Mouse (Mus musculus) intestine, embryonic 14.5 days (tissue): ENCODE measurements around the gene Slc44a2. TPM values are rescaled to one million over a fixed set of nuclear protein-coding genes. Genes with fewer than 3 reads are reported as not detected.
"Not testable (repeated sequence)": the region's sequence is repeated elsewhere in the genome, so short reads cannot be mapped to it uniquely, and the experiment has no call there.

Source experiments
- ATAC-seq: fragments of 200-750 bp; cut with Nextera tagmentation; replicated peaks from 2 replicates; pipeline ENCODE4 v1.8.0; 2017; ENCODE audit warnings: low read depth, moderate number of reproducible peaks, moderate TSS enrichment, moderate library complexity; ENCODE audit not compliant: low FRiP score, low TSS enrichment
- DNase-seq: peaks from one replicate; pipeline ENCODE4 v3.0.0-alpha.2; 2018; ENCODE audit warnings: low spot score
- H3K27ac ChIP-seq: fragments of 300-500 bp; sonication (generic); 2 replicates; pipeline ENCODE4 v1.5.1; 2014; ENCODE audit warnings: low read depth, mild to moderate bottlenecking, control low read depth
- H3K27me3 ChIP-seq: fragments of 300-500 bp; sonication (generic); replicated peaks from 2 replicates; pipeline ENCODE4 v1.6.1; 2014; ENCODE audit warnings: low read length, control low read depth; ENCODE audit not compliant: control insufficient read depth, insufficient read depth
- H3K36me3 ChIP-seq: fragments of 300-500 bp; sonication (generic); 2 replicates; pipeline ENCODE4 v1.6.1; 2014; ENCODE audit warnings: low read length, control low read depth; ENCODE audit not compliant: control insufficient read depth, insufficient read depth
- H3K4me1 ChIP-seq: fragments of 300-500 bp; sonication (generic); replicated peaks from 2 replicates; pipeline ENCODE4 v1.6.1; 2014; ENCODE audit warnings: low read length, control low read depth, mixed read lengths; ENCODE audit not compliant: control insufficient read depth, insufficient read depth
- H3K4me2 ChIP-seq: fragments of 300-500 bp; sonication (generic); 2 replicates; pipeline ENCODE4 v1.6.1; 2014; ENCODE audit warnings: low read length
- H3K4me3 ChIP-seq: fragments of 300-500 bp; sonication (generic); 2 replicates; pipeline ENCODE4 v1.5.1; 2014; ENCODE audit warnings: low read depth, low read length, control low read depth, mixed read lengths
- H3K9ac ChIP-seq: fragments of 300-500 bp; sonication (generic); 2 replicates; pipeline ENCODE4 v1.6.1; 2014; ENCODE audit warnings: mild to moderate bottlenecking, low read length
- H3K9me3 ChIP-seq: fragments of 300-500 bp; sonication (generic); 2 replicates; pipeline ENCODE4 v1.6.1; 2016; ENCODE audit warnings: low read length, control low read depth; ENCODE audit not compliant: control insufficient read depth
- WGBS: fragments of 180-500 bp; shearing (Covaris S2); extraction: QIAGEN DNeasy Blood & Tissue Kit; methylation state at CpG from one replicate; pipeline ENCODE4 v1.1.7; 2014; 5-methylcytosine and 5-hydroxymethylcytosine counted together
- polyA plus RNA-seq: library from polyadenylated mRNA; unstranded; fragments of >200 nt; fragmentation: Nextera tagmentation; extraction: Ambion mirVana; gene quantifications from 2 replicates; pipeline ENCODE4 v1.2.1, GENCODE M21; 2014

The Slc44a2 gene
- polyA plus RNA-seq, 1 experiment from 2014 or later: 70.1 TPM

- Histone ChIP-seq H3K4me3 (peak within 1 kb of the TSS; percentile 84), H3K27ac (peak within 1 kb of the TSS; percentile 85), H3K4me2 (peak within 1 kb of the TSS; percentile 72), H3K9ac (peak within 1 kb of the TSS; percentile 61), H3K36me3 (no peaks in the 10 kb centered on the region), H3K9me3 (no peaks in the 10 kb centered on the region), H3K4me1 (peaks cover 22% of the 10 kb centered on the region), H3K27me3 (no peaks in the 10 kb centered on the region)
- DNase-seq: peak; percentile 99
- peak; percentile 96 for ATAC-seq
- WGBS: under 1% methylated on average over 51 of the region's 51 CpGs
Measured at GRCm38 (mm10) chr9:21291022-21291787, 29.3 kb upstream of the Slc44a2 start, which contains the start of gene Cdkn2d. Gene Cdkn2d (minus strand): TSS chr9:21291407.

DNA sequence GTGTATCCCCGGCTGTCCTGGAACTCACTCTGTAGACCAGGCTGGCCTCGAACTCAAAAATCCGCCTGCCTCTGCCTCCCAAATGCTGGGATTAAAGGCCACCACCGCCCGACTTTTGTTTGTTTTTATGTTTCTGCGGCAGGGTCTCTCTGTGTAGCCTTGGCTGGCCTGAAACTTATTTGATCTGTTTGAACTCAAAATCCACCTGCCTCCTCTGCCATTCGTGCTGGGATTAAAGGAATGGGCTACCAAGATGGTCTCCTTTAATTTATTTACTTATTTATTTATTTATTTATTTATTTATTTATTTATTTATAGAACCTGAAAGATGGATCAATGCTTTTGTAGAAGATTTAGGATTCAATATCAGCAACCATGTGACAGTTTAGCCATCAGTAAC, 28.6 kb upstream of the Slc44a2 start:
- peak; percentile 59 for DNase-seq
- peak overlapping the region; percentile 72 for H3K4me2 ChIP-seq
- ATAC-seq: not testable (repeated sequence)

DNA sequence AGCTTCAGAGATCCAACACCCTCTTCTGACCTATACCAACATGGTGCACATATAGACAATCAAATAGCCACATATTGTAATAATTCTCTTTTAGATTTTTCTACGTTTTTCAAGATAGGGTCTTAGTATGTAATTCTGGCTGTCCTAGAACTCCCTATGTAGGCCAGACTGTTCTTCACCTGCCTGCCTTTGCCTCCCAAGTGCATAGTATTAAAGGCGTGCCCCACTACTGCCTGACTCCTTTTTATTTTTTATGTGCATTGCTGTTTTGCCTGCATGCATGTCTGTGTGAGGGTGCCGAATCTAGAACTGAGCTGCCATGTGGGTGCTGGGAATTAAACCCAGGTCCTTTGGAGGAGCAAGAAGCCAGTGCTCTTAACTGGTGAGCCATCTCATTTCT, 28.2 kb upstream of the Slc44a2 start:
- Histone ChIP-seq H3K4me3 (no peak overlapping the region), H3K4me1 (peaks cover 12% of the 10 kb centered on the region), H3K27me3 (no peaks in the 10 kb centered on the region), H3K9me3 (no peaks in the 10 kb centered on the region), H3K9ac (no peak overlapping the region), H3K36me3 (no peaks in the 10 kb centered on the region), H3K4me2 (peak overlapping the region; percentile 72), H3K27ac (no peak overlapping the region)
- ATAC-seq (no peak), DNase-seq (no peak)
- WGBS: 95% methylated on average over 3 of the region's 3 CpGs

More for the DNA sequence above, 28.6 kb upstream of the Slc44a2 start:
- WGBS: 16% methylated on average over 7 of the region's 7 CpGs
- H3K9me3 ChIP-seq, H3K27me3 ChIP-seq, H3K36me3 ChIP-seq: not testable (repeated sequence)
- Histone ChIP-seq H3K4me1 (peaks cover 16% of the 10 kb centered on the region), H3K27ac (peak overlapping the region; percentile 85), H3K9ac (peak overlapping the region; percentile 44), H3K4me3 (peak overlapping the region; percentile 84)

DNA sequence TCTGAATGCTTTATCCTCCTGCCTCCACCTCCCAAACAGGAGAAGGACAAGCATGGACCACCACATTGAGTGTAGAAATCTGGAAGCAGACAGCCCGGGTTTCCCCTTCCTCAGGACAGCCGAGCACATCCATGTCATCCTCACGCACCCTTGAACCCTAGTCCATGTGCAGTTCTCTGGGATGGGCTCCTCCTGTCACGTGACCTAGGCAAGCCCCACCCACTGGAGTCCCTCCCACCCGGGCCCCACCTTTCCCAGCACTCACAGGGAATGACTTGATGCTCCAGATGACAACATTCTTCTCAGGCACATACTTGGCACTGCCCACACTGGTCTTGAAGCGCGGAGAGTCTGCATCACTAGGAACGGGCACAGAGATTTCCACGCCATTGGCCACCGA, 21.5 kb upstream of the Slc44a2 start:
- no peaks in the 10 kb centered on the region for H3K36me3 ChIP-seq
- H3K27me3 ChIP-seq: no peaks in the 10 kb centered on the region
- 87% methylated on average over 10 of the region's 10 CpGs for WGBS
- no peak overlapping the region for H3K4me2 ChIP-seq
- no peak overlapping the region for H3K4me3 ChIP-seq
- H3K4me1 ChIP-seq: no peaks in the 10 kb centered on the region
- ATAC-seq (no peak), DNase-seq (no peak)
- H3K27ac ChIP-seq: no peak overlapping the region
- no peaks in the 10 kb centered on the region for H3K9me3 ChIP-seq
- H3K9ac ChIP-seq: no peak overlapping the region

- ATAC-seq: no peak
- H3K27me3 ChIP-seq: no peaks in the 10 kb centered on the region
- H3K9me3 ChIP-seq: no peaks in the 10 kb centered on the region
- H3K27ac ChIP-seq: no peak overlapping the region
- H3K4me3 ChIP-seq: no peak overlapping the region
- H3K4me2 ChIP-seq: no peak overlapping the region
- no peak overlapping the region for H3K9ac ChIP-seq
- no peak for DNase-seq
- WGBS: 74% methylated on average over 7 of the region's 7 CpGs
- no peaks in the 10 kb centered on the region for H3K36me3 ChIP-seq
- no peaks in the 10 kb centered on the region for H3K4me1 ChIP-seq
Measured at GRCm38 (mm10) chr9:21305065-21305464, 15.4 kb upstream of the Slc44a2 start.

GRCm38 (mm10) chr9:21309150-21309741, 11.3 kb upstream of the Slc44a2 start:
- DNase-seq (no peak), ATAC-seq (no peak)
- Histone ChIP-seq H3K27ac (no peak overlapping the region), H3K36me3 (no peaks in the 10 kb centered on the region), H3K4me3 (no peak overlapping the region), H3K9me3 (no peaks in the 10 kb centered on the region), H3K4me2 (no peak overlapping the region), H3K9ac (no peak overlapping the region), H3K27me3 (peaks cover 14% of the 10 kb centered on the region), H3K4me1 (no peaks in the 10 kb centered on the region)
- 68% methylated on average over 15 of the region's 15 CpGs for WGBS

GRCm38 (mm10) chr9:21311695-21312094, 8.8 kb upstream of the Slc44a2 start:
- Histone ChIP-seq H3K4me1 (no peaks in the 10 kb centered on the region), H3K9ac (no peak overlapping the region), H3K9me3 (no peaks in the 10 kb centered on the region), H3K4me2 (peak overlapping the region; percentile 37), H3K27ac (no peak overlapping the region), H3K27me3 (peaks cover 14% of the 10 kb centered on the region), H3K4me3 (peak overlapping the region; percentile 42), H3K36me3 (no peaks in the 10 kb centered on the region)
- 25% methylated on average over 7 of the region's 7 CpGs for WGBS
- DNase-seq (peak; percentile 60), ATAC-seq (0 out of 2 replicates have a peak, but pooled peaks have one; percentile 7)

GRCm38 (mm10) chr9:21312134-21312533, 8.4 kb upstream of the Slc44a2 start, which contains the start of gene Ap1m2:
Gene Ap1m2 (minus strand): TSS chr9:21312337.
- Histone ChIP-seq H3K27ac (no peak within 1 kb of the TSS), H3K27me3 (peaks cover 14% of the 10 kb centered on the region), H3K4me1 (no peaks in the 10 kb centered on the region), H3K9me3 (no peaks in the 10 kb centered on the region), H3K36me3 (no peaks in the 10 kb centered on the region), H3K4me2 (peak within 1 kb of the TSS; percentile 37), H3K4me3 (peak within 1 kb of the TSS; percentile 42), H3K9ac (no peak within 1 kb of the TSS)
- 8% methylated on average over 34 of the region's 35 CpGs for WGBS
- ATAC-seq (peak; percentile 47), DNase-seq (peak; percentile 83)
